Mouse (Mus musculus) bone marrow macrophage, adult 2 months (primary cell): Measurements from ENCODE around the gene Olfr1367. TPM values are rescaled to one million over a fixed set of nuclear protein-coding genes. Genes with fewer than 3 reads are reported as not detected.
A peak's percentile ranks its signal among the peaks of the same experiment; 100 is the strongest.

Experiments used
- H3K27ac ChIP-seq: 2 replicates; pipeline ENCODE4 v1.5.1; 2012; ENCODE audit warnings: low read depth, low read length; ENCODE audit not compliant: insufficient read depth
- H3K4me1 ChIP-seq: 2 replicates; pipeline ENCODE4 v1.6.1; 2012; ENCODE audit warnings: low read length; ENCODE audit not compliant: control insufficient read depth, insufficient read depth
- H3K4me3 ChIP-seq: 2 replicates; pipeline ENCODE4 v1.5.1; 2012; ENCODE audit warnings: mild to moderate bottlenecking, low read length, moderate library complexity; ENCODE audit not compliant: insufficient read depth
- CTCF ChIP-seq: IDR thresholded peaks from 2 replicates; pipeline ENCODE4 v1.5.1; 2012; ENCODE audit warnings: low read depth, mild to moderate bottlenecking, low read length, moderate library complexity
- POLR2A ChIP-seq: IDR thresholded peaks from 2 replicates; pipeline ENCODE4 v1.6.1; 2012; ENCODE audit warnings: mild to moderate bottlenecking, low read depth, low read length, borderline replicate concordance
- polyA plus RNA-seq: library from polyadenylated mRNA; stranded (reverse); fragments of >200 nt; gene quantifications from 2 replicates; pipeline ENCODE4 v1.2.4, GENCODE M21; 2012; ENCODE audit not compliant: missing spikeins, insufficient read depth, insufficient read length

Gene Olfr1367
- polyA plus RNA-seq, 1 experiment, result not detected

DNA sequence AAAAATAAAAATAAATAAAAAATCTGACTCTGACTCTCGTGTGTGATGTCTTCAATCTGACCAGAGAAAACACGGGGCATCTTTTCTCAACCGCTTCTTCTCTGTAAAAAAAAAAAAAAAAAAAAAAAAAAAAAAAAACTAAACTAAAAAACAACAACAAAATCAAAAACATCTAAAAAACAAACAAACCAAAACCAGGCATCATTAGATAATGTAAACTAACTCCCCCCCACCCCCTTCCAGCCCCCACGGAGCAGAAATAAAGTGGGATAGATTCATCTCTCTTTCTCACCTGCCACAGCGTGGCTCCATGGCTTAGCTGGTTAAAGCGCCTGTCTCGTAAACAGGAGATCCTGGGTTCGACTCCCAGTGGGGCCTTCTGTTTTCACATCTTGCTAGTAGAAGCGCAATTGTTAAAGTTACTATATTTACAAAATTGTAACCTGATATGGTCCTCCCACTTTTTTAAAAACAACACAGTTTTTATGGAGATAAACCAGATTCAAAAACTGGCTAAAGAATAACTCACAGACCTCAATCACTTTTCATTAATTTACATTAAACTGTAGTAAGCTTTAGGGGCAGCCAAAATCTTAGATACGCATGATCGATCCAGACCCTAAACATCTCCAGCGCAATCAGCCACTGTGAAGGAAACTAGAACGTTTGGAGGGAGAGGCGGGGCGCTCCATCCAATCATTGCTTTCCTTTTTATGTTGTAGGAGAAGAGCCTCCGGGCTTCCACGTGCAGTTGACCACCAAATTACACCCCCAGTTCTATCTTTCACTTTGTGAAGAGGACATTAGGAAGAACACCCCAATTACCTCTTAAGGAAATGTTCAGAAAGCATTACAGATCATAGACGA lies 24.0 kb upstream of the Olfr1367 start:
- Histone ChIP-seq H3K4me3 (peak overlapping the region; percentile 42), H3K4me1 (0 out of 2 replicates have a peak, but pooled peaks cover 4% of the 10 kb centered on the region), H3K27ac (no peak overlapping the region)
- TF ChIP-seq CTCF, result no peak
- no peak for TF ChIP-seq POLR2A

DNA sequence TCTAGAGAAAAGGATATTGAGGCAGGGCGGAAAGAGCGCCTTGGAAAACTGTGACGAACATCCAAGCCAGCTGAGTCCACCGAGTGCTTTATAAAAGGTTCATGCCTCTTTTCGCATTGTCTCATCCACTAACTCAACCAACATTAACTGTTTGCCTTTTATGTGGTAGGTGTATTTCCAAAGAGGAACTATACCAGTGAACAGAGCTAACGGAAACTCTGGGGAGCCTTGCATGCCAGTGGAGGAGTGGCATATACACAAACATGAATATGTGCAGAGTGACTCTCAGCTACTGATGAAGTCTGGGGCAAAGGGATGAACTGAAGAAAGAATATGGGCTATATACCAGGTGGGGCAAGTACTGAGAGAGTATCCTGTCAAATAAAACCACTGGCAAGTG lies 23.3 kb upstream of the Olfr1367 start:
- 0 out of 2 replicates have a peak, but pooled peaks cover 4% of the 10 kb centered on the region for H3K4me1 ChIP-seq
- TF ChIP-seq POLR2A, result no peak

DNA sequence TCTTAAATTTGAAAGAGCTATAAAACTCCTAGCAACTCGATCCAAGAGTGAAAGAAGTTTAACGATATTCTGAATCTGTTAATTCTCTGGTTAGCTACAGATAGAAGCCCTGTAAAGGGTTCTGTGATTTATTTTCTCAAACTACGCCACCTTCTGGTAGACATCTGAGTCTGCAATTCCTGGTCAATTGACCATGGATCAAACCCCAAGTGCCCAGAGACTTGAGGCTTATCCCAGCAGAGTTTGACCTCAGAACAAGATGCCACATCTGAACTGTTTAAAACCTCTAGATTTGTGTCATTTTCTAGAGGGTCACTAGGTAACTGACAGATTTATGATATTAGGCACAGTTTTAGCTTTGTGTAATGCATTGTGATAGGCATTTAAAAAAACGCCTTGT lies 20.5 kb upstream of the Olfr1367 start:
- Histone ChIP-seq H3K4me1 (0 out of 2 replicates have a peak, but pooled peaks cover 4% of the 10 kb centered on the region), H3K4me3 (no peak overlapping the region), H3K27ac (no peak overlapping the region)
- TF ChIP-seq CTCF (no peak), POLR2A (no peak)

More for the DNA sequence above, 23.3 kb upstream of the Olfr1367 start:
- no peak overlapping the region for H3K27ac ChIP-seq
- peak overlapping the region; percentile 42 for H3K4me3 ChIP-seq

DNA sequence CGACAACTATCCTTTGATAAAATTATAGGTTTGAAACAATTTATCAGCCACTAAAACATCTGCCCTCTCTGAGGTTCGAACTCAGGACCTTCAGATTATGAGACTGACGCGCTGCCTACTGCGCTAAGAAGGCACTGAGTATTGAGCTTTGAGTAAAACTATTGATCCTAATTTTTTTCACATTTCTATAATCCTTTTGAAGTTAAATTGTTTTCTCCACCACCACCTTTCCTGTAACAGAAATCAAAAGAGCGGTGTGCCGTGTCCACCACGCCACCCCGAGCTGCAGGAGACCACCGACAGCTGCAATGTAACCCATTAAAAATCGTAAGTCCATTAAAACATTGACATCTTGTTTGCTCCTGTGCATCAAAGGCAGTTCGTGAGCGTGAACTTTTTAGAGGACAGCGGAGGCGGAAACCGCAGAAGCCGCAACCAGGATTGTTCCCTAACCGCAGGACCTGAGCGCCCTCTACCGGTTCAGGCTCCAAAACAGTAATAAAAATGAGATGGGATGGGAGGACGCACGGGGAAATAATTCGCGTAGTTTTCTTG lies 20.0 kb upstream of the Olfr1367 start:
- Histone ChIP-seq H3K4me3 (peak overlapping the region; percentile 55), H3K27ac (no peak overlapping the region)

DNA sequence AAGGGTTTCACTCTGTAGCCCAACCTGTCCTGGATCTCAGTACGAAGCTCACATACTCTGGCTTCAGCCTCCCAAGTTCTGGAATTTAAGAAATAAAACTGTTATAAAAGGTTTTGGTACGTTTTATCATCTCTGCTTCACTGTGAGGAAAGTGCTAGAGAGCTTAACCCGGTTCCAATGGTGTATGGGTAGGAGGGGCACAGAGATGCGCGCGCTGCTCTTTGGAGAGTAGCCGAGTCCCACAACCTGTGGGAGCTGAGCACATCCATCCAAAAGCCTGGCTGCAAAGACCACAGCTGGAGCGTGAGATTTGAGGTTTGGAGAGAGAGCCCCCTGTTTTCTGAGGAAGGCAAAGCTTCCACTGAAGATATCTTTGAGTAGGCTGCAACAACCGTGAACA lies 19.3 kb upstream of the Olfr1367 start:
- H3K4me3 ChIP-seq, result peak overlapping the region; percentile 55

More for the DNA sequence above, 20.0 kb upstream of the Olfr1367 start:
- H3K4me1 ChIP-seq, result 0 out of 2 replicates have a peak, but pooled peaks cover 4% of the 10 kb centered on the region
- peak; percentile 83 for TF ChIP-seq CTCF
- no peak for TF ChIP-seq POLR2A

DNA sequence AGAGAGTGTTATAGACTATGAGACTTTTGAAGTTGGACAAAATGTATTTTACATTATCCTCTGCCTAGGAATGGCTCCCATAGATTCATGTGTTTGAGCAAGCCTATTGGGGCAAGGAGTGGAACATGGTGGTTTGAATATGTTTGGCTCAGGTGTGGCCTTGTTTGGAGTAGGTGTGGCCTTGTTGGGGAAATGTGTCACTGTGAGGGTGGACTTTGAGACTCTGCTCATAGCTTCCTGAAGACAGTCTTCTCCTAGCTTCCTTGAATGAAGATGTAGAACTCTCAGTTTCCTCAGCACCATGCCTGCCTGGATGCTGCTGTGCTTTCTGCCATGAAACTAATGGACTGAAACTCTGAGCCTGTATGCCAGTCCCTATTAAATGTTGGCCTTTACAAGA lies 3.9 kb downstream of the Olfr1367 start:
- no peak for TF ChIP-seq CTCF
- TF ChIP-seq POLR2A, result no peak
- H3K27ac ChIP-seq, result no peak overlapping the region
- H3K4me1 ChIP-seq, result no peaks in the 10 kb centered on the region
- H3K4me3 ChIP-seq, result no peak overlapping the region

More for the DNA sequence above, 19.3 kb upstream of the Olfr1367 start:
- Histone ChIP-seq H3K27ac (no peak overlapping the region), H3K4me1 (0 out of 2 replicates have a peak, but pooled peaks cover 4% of the 10 kb centered on the region)
- TF ChIP-seq CTCF (no peak), POLR2A (no peak)

DNA sequence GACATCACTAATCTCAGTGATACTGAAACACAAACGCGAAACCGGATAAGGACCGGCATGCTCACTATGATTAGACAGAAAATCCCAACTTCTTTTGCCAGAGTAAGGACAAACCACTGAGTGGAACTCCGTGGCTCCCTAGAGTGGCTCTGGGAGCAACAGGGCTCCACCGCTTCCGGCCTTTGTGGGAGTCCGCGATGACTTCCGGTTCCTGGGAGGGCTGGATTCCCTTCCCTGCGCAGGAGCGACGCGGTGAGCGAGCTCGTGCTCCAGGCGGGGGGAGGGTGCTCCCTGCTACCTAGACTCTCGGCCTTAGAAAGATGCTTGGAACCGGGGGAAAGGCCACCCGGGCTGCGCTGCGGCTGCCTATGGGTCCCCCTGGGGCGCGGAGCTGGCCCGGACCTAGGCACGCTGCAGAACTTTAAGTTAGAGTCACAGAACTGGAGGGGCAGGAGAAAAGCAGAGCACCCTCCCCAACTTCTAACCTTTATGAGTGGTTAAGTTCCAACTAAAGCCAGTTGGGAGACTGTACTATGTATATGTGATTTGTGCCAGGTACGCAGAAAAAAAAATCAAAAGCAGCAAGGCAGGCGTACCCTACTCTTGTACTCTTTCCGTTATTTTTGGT lies 16.0 kb downstream of the Olfr1367 start, which contains the start of gene Zscan12:
TSS of gene Zscan12 (plus strand) at position 200 of the 628 bp plus-strand sequence.
- Histone ChIP-seq H3K27ac (no peak within 1 kb of the TSS), H3K4me1 (peaks cover 8% of the 10 kb centered on the region), H3K4me3 (peak within 1 kb of the TSS; percentile 96)
- TF ChIP-seq CTCF (no peak), POLR2A (peak; percentile 80; the same call in 1 of the 2 replicates)

DNA sequence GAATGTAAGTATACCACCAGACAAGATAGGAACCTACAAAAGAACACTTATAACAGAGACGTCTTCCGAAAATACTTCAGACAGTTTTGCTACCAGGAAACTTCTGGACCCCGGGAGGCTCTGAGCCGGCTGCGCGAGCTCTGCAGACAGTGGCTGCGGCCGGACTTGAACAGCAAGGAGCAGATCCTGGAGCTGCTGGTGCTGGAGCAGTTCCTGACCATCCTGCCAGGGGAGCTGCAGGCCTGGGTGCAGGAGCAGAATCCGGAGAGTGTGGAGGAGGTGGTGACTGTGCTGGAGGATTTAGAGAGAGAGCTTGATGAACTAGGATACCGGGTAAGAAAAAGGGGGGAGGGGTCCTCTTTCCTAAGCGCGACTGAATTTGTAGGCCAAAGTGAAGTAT lies 17.0 kb downstream of the Olfr1367 start:
- Histone ChIP-seq H3K4me3 (no peak overlapping the region), H3K27ac (no peak overlapping the region), H3K4me1 (peaks cover 8% of the 10 kb centered on the region)
- TF ChIP-seq CTCF (no peak), POLR2A (no peak)

DNA sequence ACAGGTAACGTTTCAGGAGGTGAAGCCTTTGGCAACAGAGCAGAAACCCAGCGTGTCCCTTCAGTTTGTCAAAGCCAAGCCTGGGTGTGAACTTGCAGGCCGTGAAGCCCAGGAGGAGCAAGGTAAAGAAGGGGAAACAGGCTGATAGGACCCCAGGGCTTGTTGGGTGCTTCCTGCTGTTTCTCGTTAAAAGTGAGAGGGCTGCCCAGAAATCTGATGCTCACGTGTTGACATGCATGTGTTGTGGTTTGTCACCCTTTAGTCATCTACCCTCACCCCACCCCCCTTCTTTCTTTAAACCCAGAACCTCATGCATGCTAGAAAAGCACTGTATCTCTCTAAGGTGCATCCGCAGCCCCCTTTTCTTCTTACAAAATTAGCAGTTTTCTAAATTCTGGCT lies 19.9 kb downstream of the Olfr1367 start:
- peaks cover 8% of the 10 kb centered on the region for H3K4me1 ChIP-seq
- TF ChIP-seq POLR2A, result no peak
- no peak for TF ChIP-seq CTCF
- no peak overlapping the region for H3K27ac ChIP-seq
- no peak overlapping the region for H3K4me3 ChIP-seq
